Comparison of ENCODE assay signal across 9 mouse cellular contexts in genomic region chr5:136084891-136085651, GRCm38 (mm10). TPM values are rescaled to one million over a fixed set of nuclear protein-coding genes. Genes with fewer than 3 reads are reported as not detected.
DNase-seq lines count a peak whose midpoint lies in the region; ATAC-seq and TF ChIP-seq lines count a peak whose summit lies in the region.
"Had no signal": no experiment of that assay in that cellular context is flagged by ENCODE, and none has a peak within 500 bp of the region (broad histone marks: within the 10 kb centered on the region; RNA-seq: fewer than 3 reads in every experiment).

No protein-coding gene starts in this region.

- H3K27ac ChIP-seq in heart, adult 2 months = no peak overlapping the region; the same call in 1 of the 2 replicates
- H3K27ac ChIP-seq in embryonic facial prominence, embryonic 13.5 days = no peak overlapping the region
- peak overlapping the region; percentile 19; the same call in 1 of the 2 replicates for H3K27ac ChIP-seq in intestine, embryonic 15.5 days
- no peak overlapping the region for H3K27ac ChIP-seq in stomach, embryonic 16.5 days (ENCODE audit: low read length)

- no peaks in the 10 kb centered on the region for H3K36me3 ChIP-seq in heart, adult 2 months (ENCODE audit: control insufficient read depth, insufficient read depth, low read length)
- H3K36me3 ChIP-seq in embryonic facial prominence, embryonic 13.5 days = no peaks in the 10 kb centered on the region
- H3K36me3 ChIP-seq in intestine, embryonic 15.5 days = no peaks in the 10 kb centered on the region
- no peaks in the 10 kb centered on the region for H3K36me3 ChIP-seq in stomach, embryonic 16.5 days (ENCODE audit: control insufficient read depth, insufficient read depth, low read length)
- H3K36me3 ChIP-seq: G1E had no signal

- no peak for TF ChIP-seq POLR2A in heart, adult 2 months (IDR thresholded peaks at IDR 0.05; ENCODE audit: insufficient read depth, low read depth, low read length)

- H3K27me3 ChIP-seq in heart, adult 2 months (ENCODE audit: control insufficient read depth, insufficient read depth, low read length) = no peaks in the 10 kb centered on the region
- H3K27me3 ChIP-seq in embryonic facial prominence, embryonic 13.5 days = peaks cover 28% of the 10 kb centered on the region
- no peaks in the 10 kb centered on the region for H3K27me3 ChIP-seq in intestine, embryonic 15.5 days (replicated peaks)
- no peaks in the 10 kb centered on the region for H3K27me3 ChIP-seq in stomach, embryonic 16.5 days (ENCODE audit: control insufficient read depth, insufficient read depth, low read length)

- no peaks in the 10 kb centered on the region for H3K9me3 ChIP-seq in embryonic facial prominence, embryonic 13.5 days
- H3K9me3 ChIP-seq in intestine, embryonic 15.5 days = no peaks in the 10 kb centered on the region
- H3K9me3 ChIP-seq in stomach, embryonic 16.5 days (replicated peaks; ENCODE audit: control insufficient read depth, low read length) = no peaks in the 10 kb centered on the region
- H3K9me3 ChIP-seq: G1E had no signal

- H3K4me1 ChIP-seq in heart, adult 2 months (ENCODE audit: control insufficient read depth, insufficient read depth, low read length) = peaks cover 4% of the 10 kb centered on the region
- peaks cover 20% of the 10 kb centered on the region for H3K4me1 ChIP-seq in embryonic facial prominence, embryonic 13.5 days
- H3K4me1 ChIP-seq in intestine, embryonic 15.5 days (replicated peaks) = peaks cover 24% of the 10 kb centered on the region
- peaks cover 17% of the 10 kb centered on the region for H3K4me1 ChIP-seq in stomach, embryonic 16.5 days (ENCODE audit: control insufficient read depth, insufficient read depth, low read length)

- WGBS in heart, adult 2 months = 35% methylated on average over 21 of the region's 21 CpGs
- 11% methylated on average over 19 of the region's 21 CpGs for WGBS in embryonic facial prominence, embryonic 13.5 days
- 20% methylated on average over 19 of the region's 21 CpGs for WGBS in intestine, embryonic 15.5 days
- WGBS in stomach, embryonic 16.5 days = 26% methylated on average over 21 of the region's 21 CpGs

- ATAC-seq in embryonic facial prominence, embryonic 13.5 days (ENCODE audit: insufficient number of reproducible peaks, insufficient read depth, low FRiP score, low TSS enrichment, low read depth) = no peak
- ATAC-seq in intestine, embryonic 15.5 days = peak; percentile 30
- ATAC-seq in megakaryocyte progenitor cell, adult 5-6 weeks (replicated peaks; ENCODE audit: poor library complexity) = 0 out of 2 replicates have a peak, but pooled peaks have one; percentile 12
- no peak for ATAC-seq in stomach, embryonic 16.5 days (ENCODE audit: insufficient read depth, low FRiP score)

- H3K4me2 ChIP-seq in embryonic facial prominence, embryonic 13.5 days = peak overlapping the region; percentile 81
- peak overlapping the region; percentile 94 for H3K4me2 ChIP-seq in intestine, embryonic 15.5 days (replicated peaks)
- H3K4me2 ChIP-seq in stomach, embryonic 16.5 days (ENCODE audit: low read depth, low read length) = peak overlapping the region; percentile 95

- H3K79me2 ChIP-seq in heart, adult 2 months (replicated peaks; ENCODE audit: control insufficient read depth, insufficient read depth, low read length) = no peaks in the 10 kb centered on the region

- peak in 1 of 2 experiments; percentile 20 for DNase-seq in heart, adult 2 months
- no peak for DNase-seq in heart, adult 9 months (ENCODE audit: low spot score in 2 of 2)
- DNase-seq in adrenal gland, postnatal 10 days = peak; percentile 72
- no peak for DNase-seq in right cerebral cortex, postnatal 14 days

- intact Hi-C loops in heart, adult 2 months (cut with DNase I) = loop anchor here (2.0 to 5.0 kb wide), 2 partner anchors 32 to 38 kb away; partner anchors contain the start of gene Polr2j

- H3K4me3 ChIP-seq in heart, adult 2 months = peak overlapping the region; percentile 89
- H3K4me3 ChIP-seq in embryonic facial prominence, embryonic 13.5 days = peak overlapping the region; percentile 54
- peak overlapping the region; percentile 70 for H3K4me3 ChIP-seq in intestine, embryonic 15.5 days (replicated peaks)
- H3K4me3 ChIP-seq in stomach, embryonic 16.5 days (replicated peaks; ENCODE audit: low read length) = peak overlapping the region; percentile 66

- TF ChIP-seq CTCF in heart, adult 2 months (IDR thresholded peaks at IDR 0.05) = no peak

- H3K9ac ChIP-seq in heart, adult 2 months (ENCODE audit: low read depth, low read length) = peak overlapping the region; percentile 81
- H3K9ac ChIP-seq in embryonic facial prominence, embryonic 13.5 days = peak overlapping the region; percentile 71
- H3K9ac ChIP-seq in intestine, embryonic 15.5 days = peak overlapping the region; percentile 39
- peak overlapping the region; percentile 46; the same call in 1 of the 2 replicates for H3K9ac ChIP-seq in stomach, embryonic 16.5 days (ENCODE audit: low read length)

- TF ChIP-seq EP300 in heart, adult 2 months (IDR thresholded peaks at IDR 0.05; ENCODE audit: insufficient read depth, low read depth, low read length) = no peak

RNA-seq across cellular contexts. Expression of gene Rasa4, which starts 1.4 kb away (rescaled TPM):
- 1 to 10 TPM; 3.8 to 4.7 TPM for total RNA-seq in heart, adult 2 months (2021)
- 6.0 and 8.1 TPM in 2 replicates for polyA plus RNA-seq in heart, adult 2 months (2012; rRNA removed)
- 10 to 100 TPM in 1 of 2 experiments, 1 to 10 TPM in 1; 8.4 to 13.7 TPM for total RNA-seq in adrenal gland, postnatal 10 days (2021)
- polyA plus RNA-seq in embryonic facial prominence, embryonic 13.5 days (2015; fragmentation: Nextera tagmentation; extraction: Ambion mirVana) = 10.8 and 12.7 TPM in 2 replicates
- 16.3 and 19.4 TPM in 2 replicates for polyA plus RNA-seq in intestine, embryonic 15.5 days (2015; fragmentation: Nextera tagmentation; extraction: Ambion mirVana)
- 31.4 and 43.2 TPM in 2 replicates for total RNA-seq in megakaryocyte progenitor cell, adult 5-6 weeks (2015)
- 21.5 and 31.9 TPM in 2 replicates for total RNA-seq in megakaryocyte progenitor cell, adult 5-6 weeks (2017)
- 9.6 and 9.7 TPM in 2 replicates for polyA plus RNA-seq in stomach, embryonic 16.5 days (2015; fragmentation: Nextera tagmentation; extraction: Ambion mirVana)

RNA-seq across cellular contexts. Expression of gene Upk3bl, which starts 30.8 kb away (rescaled TPM):
- total RNA-seq in heart, adult 2 months (2021) = not detected
- not detected in 2 replicates for polyA plus RNA-seq in heart, adult 2 months (2012; rRNA removed)
- total RNA-seq in adrenal gland, postnatal 10 days (2021) = under 1 TPM; 0.39 to 0.45 TPM
- polyA plus RNA-seq in embryonic facial prominence, embryonic 13.5 days (2015; fragmentation: Nextera tagmentation; extraction: Ambion mirVana) = 6.2 and 6.3 TPM in 2 replicates
- polyA plus RNA-seq in intestine, embryonic 15.5 days (2015; fragmentation: Nextera tagmentation; extraction: Ambion mirVana) = 1.4 and 1.9 TPM in 2 replicates
- 0.59 and 1.4 TPM in 2 replicates for total RNA-seq in megakaryocyte progenitor cell, adult 5-6 weeks (2015)
- 0.17 and 1.0 TPM in 2 replicates for total RNA-seq in megakaryocyte progenitor cell, adult 5-6 weeks (2017)
- 190 and 227 TPM in 2 replicates for polyA plus RNA-seq in stomach, embryonic 16.5 days (2015; fragmentation: Nextera tagmentation; extraction: Ambion mirVana)
- total RNA-seq: G1E had no signal
- polyA plus RNA-seq: G1E had no signal

RNA-seq across cellular contexts. Expression of gene Polr2j, which starts 31.4 kb away (rescaled TPM):
- 10 to 100 TPM; 63.5 to 89.3 TPM for total RNA-seq in heart, adult 2 months (2021)
- 66.9 and 70.9 TPM in 2 replicates for polyA plus RNA-seq in heart, adult 2 months (2012; rRNA removed)
- 10 to 100 TPM; 84.1 to 89.4 TPM for total RNA-seq in adrenal gland, postnatal 10 days (2021)
- 218 and 243 TPM in 2 replicates for polyA plus RNA-seq in embryonic facial prominence, embryonic 13.5 days (2015; fragmentation: Nextera tagmentation; extraction: Ambion mirVana)
- polyA plus RNA-seq in intestine, embryonic 15.5 days (2015; fragmentation: Nextera tagmentation; extraction: Ambion mirVana) = 231 and 236 TPM in 2 replicates
- total RNA-seq in megakaryocyte progenitor cell, adult 5-6 weeks (2015) = 115 and 120 TPM in 2 replicates
- total RNA-seq in megakaryocyte progenitor cell, adult 5-6 weeks (2017) = 127 and 153 TPM in 2 replicates
- 198 and 202 TPM in 2 replicates for polyA plus RNA-seq in stomach, embryonic 16.5 days (2015; fragmentation: Nextera tagmentation; extraction: Ambion mirVana)

RNA-seq across cellular contexts. Expression of gene Upk3b, which starts 46.8 kb away (rescaled TPM):
- 10 to 100 TPM; 16.7 to 18.6 TPM for total RNA-seq in heart, adult 2 months (2021)
- 25.8 and 30.5 TPM in 2 replicates for polyA plus RNA-seq in heart, adult 2 months (2012; rRNA removed)
- total RNA-seq in adrenal gland, postnatal 10 days (2021) = 10 to 100 TPM; 13.2 to 14.6 TPM
- 0.06 and 0.29 TPM in 2 replicates for polyA plus RNA-seq in embryonic facial prominence, embryonic 13.5 days (2015; fragmentation: Nextera tagmentation; extraction: Ambion mirVana)
- 42.9 and 45.6 TPM in 2 replicates for polyA plus RNA-seq in intestine, embryonic 15.5 days (2015; fragmentation: Nextera tagmentation; extraction: Ambion mirVana)
- total RNA-seq in megakaryocyte progenitor cell, adult 5-6 weeks (2015) = not detected in 2 replicates
- total RNA-seq in megakaryocyte progenitor cell, adult 5-6 weeks (2017) = not detected in 2 replicates
- 34.0 and 38.2 TPM in 2 replicates for polyA plus RNA-seq in stomach, embryonic 16.5 days (2015; fragmentation: Nextera tagmentation; extraction: Ambion mirVana)
- polyA plus RNA-seq: G1E had no signal

RNA-seq across cellular contexts. Expression of gene Lrwd1, which starts 50.8 kb away (rescaled TPM):
- total RNA-seq in heart, adult 2 months (2021) = 1 to 10 TPM; 5.4 to 5.5 TPM
- 11.5 and 12.3 TPM in 2 replicates for polyA plus RNA-seq in heart, adult 2 months (2012; rRNA removed)
- 10 to 100 TPM in 1 of 2 experiments, 1 to 10 TPM in 1; 8.6 to 11.9 TPM for total RNA-seq in adrenal gland, postnatal 10 days (2021)
- 41.7 and 42.1 TPM in 2 replicates for polyA plus RNA-seq in embryonic facial prominence, embryonic 13.5 days (2015; fragmentation: Nextera tagmentation; extraction: Ambion mirVana)
- polyA plus RNA-seq in intestine, embryonic 15.5 days (2015; fragmentation: Nextera tagmentation; extraction: Ambion mirVana) = 24.5 and 25.3 TPM in 2 replicates
- 13.2 and 16.5 TPM in 2 replicates for total RNA-seq in megakaryocyte progenitor cell, adult 5-6 weeks (2015)
- 52.6 and 56.5 TPM in 2 replicates for total RNA-seq in megakaryocyte progenitor cell, adult 5-6 weeks (2017)
- polyA plus RNA-seq in stomach, embryonic 16.5 days (2015; fragmentation: Nextera tagmentation; extraction: Ambion mirVana) = 25.0 and 26.3 TPM in 2 replicates

Comparison
In these comparisons a context has a peak if more than half of its experiments do, and no peak if none do; other contexts are left out.
1. ATAC-seq: peak in intestine, embryonic 15.5 days (single experiment) and megakaryocyte progenitor cell, adult 5-6 weeks (single experiment); none in embryonic facial prominence, embryonic 13.5 days (single experiment) and stomach, embryonic 16.5 days (single experiment).
2. RNA of gene Upk3bl, which starts 30.8 kb away (polyA plus RNA-seq): 190 to 227 TPM in stomach, embryonic 16.5 days; 6.2 to 6.3 TPM in embryonic facial prominence, embryonic 13.5 days, 1.4 to 1.9 TPM in intestine, embryonic 15.5 days and not detected in heart, adult 2 months; every median in the first group is over 10 times any median in the second.
3. Peak in every context shown above with its lines, with median percentiles within 50 percentile points of each other: H3K4me3 ChIP-seq, H3K9ac ChIP-seq and H3K4me2 ChIP-seq.